Mouse (Mus musculus): ENCODE measurements around the gene Psmd13. TPM values are rescaled to one million over a fixed set of nuclear protein-coding genes. Genes with fewer than 3 reads are reported as not detected.
"Not testable (repeated sequence)": the region's sequence is repeated elsewhere in the genome, so short reads cannot be mapped to it uniquely, and the experiment has no call there.

The Psmd13 gene
- total RNA-seq, 2 experiments from 2014 or later: 93.5 to 94.2 TPM

GRCm38 (mm10) chr7:140855181-140855580, 26.6 kb upstream of the Psmd13 start:
- no peak for DNase-seq
- intact Hi-C loops (cut with DNase I; ENCODE audit: low total_unique reads): no loop called here

- intact Hi-C loops (cut with DNase I; ENCODE audit: low total_unique reads): no loop called here
- peak; percentile 85 for DNase-seq
Observed at GRCm38 (mm10) chr7:140855860-140856784, 25.6 kb upstream of the Psmd13 start, which contains the start of gene Gm45785. Gene Gm45785 (minus strand): TSS chr7:140856331.

GRCm38 (mm10) chr7:140856785-140857549, 24.8 kb upstream of the Psmd13 start, which contains the start of gene Ric8a:
Gene Ric8a (plus strand): TSS chr7:140856957.
- intact Hi-C loops (cut with DNase I; ENCODE audit: low total_unique reads): no loop called here
- peak; percentile 93 for DNase-seq

GRCm38 (mm10) chr7:140857550-140858505, 23.9 kb upstream of the Psmd13 start, which contains the start of gene Bet1l:
Gene Bet1l (minus strand): TSS chr7:140857577.
- DNase-seq: no peak
- intact Hi-C loops (cut with DNase I; ENCODE audit: low total_unique reads): no loop called here

- intact Hi-C loops (cut with DNase I; ENCODE audit: low total_unique reads): no loop called here
- DNase-seq: no peak
Observed at GRCm38 (mm10) chr7:140858746-140859145, 23.0 kb upstream of the Psmd13 start.

- intact Hi-C loops (cut with DNase I; ENCODE audit: low total_unique reads): no loop called here
- DNase-seq: no peak
Observed at GRCm38 (mm10) chr7:140859997-140860396, 21.8 kb upstream of the Psmd13 start.

GRCm38 (mm10) chr7:140860728-140861127, 21.0 kb upstream of the Psmd13 start:
- intact Hi-C loops (cut with DNase I; ENCODE audit: low total_unique reads): no loop called here
- no peak for DNase-seq

- intact Hi-C loops (cut with DNase I; ENCODE audit: low total_unique reads): no loop called here
Observed at GRCm38 (mm10) chr7:140864761-140865160, 17.0 kb upstream of the Psmd13 start.

GRCm38 (mm10) chr7:140874224-140874623, 7.5 kb upstream of the Psmd13 start:
- intact Hi-C loops (cut with DNase I; ENCODE audit: low total_unique reads): no loop called here

More at GRCm38 (mm10) chr7:140864761-140865160, 17.0 kb upstream of the Psmd13 start:
- DNase-seq: no peak

GRCm38 (mm10) chr7:140877364-140877763, 4.4 kb upstream of the Psmd13 start:
- intact Hi-C loops (cut with DNase I; ENCODE audit: low total_unique reads): no loop called here
- no peak for DNase-seq

More at GRCm38 (mm10) chr7:140874224-140874623, 7.5 kb upstream of the Psmd13 start:
- DNase-seq: no peak

- DNase-seq: no peak
- intact Hi-C loops (cut with DNase I; ENCODE audit: low total_unique reads): no loop called here
Observed at GRCm38 (mm10) chr7:140879355-140879754, 2.4 kb upstream of the Psmd13 start.

GRCm38 (mm10) chr7:140880419-140880818, 1.3 kb upstream of the Psmd13 start:
- no peak for DNase-seq
- intact Hi-C loops (cut with DNase I; ENCODE audit: low total_unique reads): no loop called here

- intact Hi-C loops (cut with DNase I; ENCODE audit: low total_unique reads): no loop called here
- DNase-seq: no peak
Observed at GRCm38 (mm10) chr7:140880865-140881515, 778 bp upstream of the Psmd13 start.

- intact Hi-C loops (cut with DNase I; ENCODE audit: low total_unique reads): no loop called here
- DNase-seq: no peak
Observed at GRCm38 (mm10) chr7:140882469-140882803, 668 bp downstream of the Psmd13 start.

- DNase-seq; intact Hi-C loops (cut with DNase I; ENCODE audit: low total_unique reads): not testable (repeated sequence)
Observed at GRCm38 (mm10) chr7:140890636-140891035, 8.9 kb downstream of the Psmd13 start.

- intact Hi-C loops (cut with DNase I; ENCODE audit: low total_unique reads): no loop called here
- DNase-seq: no peak
Observed at GRCm38 (mm10) chr7:140894031-140894430, 12.3 kb downstream of the Psmd13 start.

GRCm38 (mm10) chr7:140894611-140895010, 12.8 kb downstream of the Psmd13 start:
- no peak for DNase-seq
- intact Hi-C loops (cut with DNase I; ENCODE audit: low total_unique reads): no loop called here

GRCm38 (mm10) chr7:140897863-140898262, 16.1 kb downstream of the Psmd13 start:
- no peak for DNase-seq
- intact Hi-C loops (cut with DNase I; ENCODE audit: low total_unique reads): no loop called here

- no peak for DNase-seq
- intact Hi-C loops (cut with DNase I; ENCODE audit: low total_unique reads): no loop called here
Observed at GRCm38 (mm10) chr7:140899121-140899520, 17.4 kb downstream of the Psmd13 start.
